Mouse (Mus musculus): ENCODE measurements around the gene Dock7. TPM values are rescaled to one million over a fixed set of nuclear protein-coding genes. Genes with fewer than 3 reads are reported as not detected.

Dock7 gene
- total and polyA plus RNA-seq, 3 experiments, result 0.30 TPM; not detected in 2

DNA sequence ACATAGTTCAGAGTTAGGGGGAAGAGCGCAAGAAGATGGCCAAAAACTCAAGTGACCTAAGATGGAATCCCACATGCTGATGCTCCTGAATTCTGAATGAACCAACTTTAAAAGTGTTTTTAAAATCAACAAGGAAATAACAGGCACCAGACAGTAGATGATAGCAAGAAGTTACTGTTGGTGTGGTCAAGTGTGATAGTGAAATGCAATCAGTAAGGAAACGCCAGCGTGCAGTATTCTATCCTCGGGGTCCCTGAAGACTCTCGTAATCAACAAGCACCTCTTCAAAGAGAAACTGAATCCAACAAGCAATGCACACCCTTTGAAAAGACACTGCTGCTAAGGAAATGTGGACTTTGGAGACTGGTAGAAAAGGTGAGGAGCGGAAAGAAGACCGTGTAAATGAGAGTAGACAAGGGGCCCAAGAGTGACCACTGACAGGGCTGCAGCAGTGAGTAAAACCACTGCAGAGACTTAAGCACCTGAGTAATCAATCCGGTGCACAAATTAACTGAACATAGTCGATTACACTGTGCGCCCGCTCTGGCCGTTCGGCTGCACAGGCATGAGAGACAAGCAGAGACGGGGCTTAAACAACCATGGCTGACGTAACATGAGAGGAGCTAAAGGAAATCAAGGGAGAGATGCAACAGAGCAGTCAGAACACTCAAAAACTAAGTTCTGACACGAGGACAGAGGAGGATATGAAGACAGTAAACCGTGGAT is 32.8 kb downstream of the Dock7 start:
- no peak for DNase-seq (ENCODE audit: extremely low read depth)
- Histone ChIP-seq H3K27ac (ENCODE audit: insufficient read depth, low read depth) (no peak overlapping the region), H3K4me3 (replicated peaks in 1 of 3; ENCODE audit: low read depth in 2 of 3, low read length in 2 of 3, poor library complexity in 1 of 3) (no peak overlapping the region), H3K79me2 (replicated peaks; ENCODE audit: control insufficient read depth, extremely low read depth, insufficient read depth, poor library complexity, severe bottlenecking) (no peaks in the 10 kb centered on the region), H3K27me3 (replicated peaks) (no peaks in the 10 kb centered on the region), H3K9me3 (replicated peaks; ENCODE audit: low read length) (peaks cover 14% of the 10 kb centered on the region), H3K4me1 (ENCODE audit: control insufficient read depth in 1 of 2, insufficient read depth in 2 of 2) (no peaks in the 10 kb centered on the region), H3K9ac (ENCODE audit: insufficient read depth, low read depth) (no peak overlapping the region), H3K36me3 (replicated peaks in 1 of 2; ENCODE audit: control insufficient read depth in 1 of 2, insufficient read depth in 1 of 2, low read length in 1 of 2) (no peaks in the 10 kb centered on the region), H3K4me2 (ENCODE audit: insufficient read depth, low read depth, poor library complexity, severe bottlenecking) (no peak overlapping the region)
- dilution Hi-C loops (cut with MboI; ENCODE audit: extremely low pct_ligation_motif_present, extremely low pct_unique_long_range_greater_than_20kb, low sequenced_read_pairs) (no loop called here), in situ Hi-C loops (cut with MboI; ENCODE audit: low pct_ligation_motif_present, low pct_unique_long_range_greater_than_20kb, low sequenced_read_pairs) (no loop called here)
- no peak for TF ChIP-seq UBTF (IDR thresholded peaks at IDR 0.05; ENCODE audit: low read depth, low read length)
- no peak for TF ChIP-seq CTCF (conservative IDR thresholded peaks at IDR 0.05 in 1 of 2, IDR thresholded peaks at IDR 0.05 in 1 of 2; ENCODE audit: low read depth in 2 of 2, low read length in 2 of 2)
- TF ChIP-seq CHD1 (IDR thresholded peaks at IDR 0.05; ENCODE audit: low read depth, low read length), result no peak
- TF ChIP-seq PAX5 (IDR thresholded peaks at IDR 0.05; ENCODE audit: low read length), result no peak

DNA sequence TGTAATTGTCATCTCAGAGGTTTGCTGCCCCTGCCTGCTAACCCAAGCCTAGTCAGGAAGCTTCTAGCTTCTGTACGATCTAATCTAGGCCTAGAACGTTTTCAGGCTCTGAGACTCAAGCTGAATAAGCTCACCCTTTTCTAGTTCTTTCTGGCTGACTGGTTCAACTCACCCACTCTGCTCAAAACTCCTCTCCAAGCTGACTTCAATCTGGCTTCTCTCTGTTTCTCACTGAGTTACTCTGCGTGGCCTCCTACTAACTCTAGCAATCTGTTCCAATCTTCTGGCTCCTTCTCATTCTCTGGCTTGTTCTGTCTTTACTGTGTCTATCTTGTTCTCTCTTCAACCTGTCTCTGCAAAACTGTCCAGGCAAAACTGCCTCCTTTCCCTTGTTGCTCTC is 36.9 kb downstream of the Dock7 start:
- dilution Hi-C loops (cut with MboI; ENCODE audit: extremely low pct_ligation_motif_present, extremely low pct_unique_long_range_greater_than_20kb, low sequenced_read_pairs), result no loop called here
- no peak for DNase-seq (ENCODE audit: extremely low read depth)
- no peaks in the 10 kb centered on the region for H3K79me2 ChIP-seq (replicated peaks; ENCODE audit: control insufficient read depth, extremely low read depth, insufficient read depth, poor library complexity, severe bottlenecking)
- H3K9me3 ChIP-seq (replicated peaks; ENCODE audit: low read length), result peaks cover 13% of the 10 kb centered on the region
- H3K4me1 ChIP-seq (ENCODE audit: control insufficient read depth in 1 of 2, insufficient read depth in 2 of 2), result no peaks in the 10 kb centered on the region
- H3K36me3 ChIP-seq (replicated peaks in 1 of 2; ENCODE audit: control insufficient read depth in 1 of 2, insufficient read depth in 1 of 2, low read length in 1 of 2), result no peaks in the 10 kb centered on the region
- no peaks in the 10 kb centered on the region for H3K27me3 ChIP-seq (replicated peaks)
- no peak overlapping the region for H3K9ac ChIP-seq (ENCODE audit: insufficient read depth, low read depth)
- TF ChIP-seq ZC3H11A (IDR thresholded peaks at IDR 0.05; ENCODE audit: low read depth, low read length) (no peak), ELF1 (IDR thresholded peaks at IDR 0.05; ENCODE audit: low read depth, low read length) (no peak)
- no peak overlapping the region for H3K4me2 ChIP-seq (ENCODE audit: insufficient read depth, low read depth, poor library complexity, severe bottlenecking)
- H3K4me3 ChIP-seq (replicated peaks in 1 of 3; ENCODE audit: low read depth in 2 of 3, low read length in 2 of 3, poor library complexity in 1 of 3), result no peak overlapping the region
- in situ Hi-C loops (cut with MboI; ENCODE audit: low pct_ligation_motif_present, low pct_unique_long_range_greater_than_20kb, low sequenced_read_pairs), result no loop called here
- no peak overlapping the region for H3K27ac ChIP-seq (ENCODE audit: insufficient read depth, low read depth)

DNA sequence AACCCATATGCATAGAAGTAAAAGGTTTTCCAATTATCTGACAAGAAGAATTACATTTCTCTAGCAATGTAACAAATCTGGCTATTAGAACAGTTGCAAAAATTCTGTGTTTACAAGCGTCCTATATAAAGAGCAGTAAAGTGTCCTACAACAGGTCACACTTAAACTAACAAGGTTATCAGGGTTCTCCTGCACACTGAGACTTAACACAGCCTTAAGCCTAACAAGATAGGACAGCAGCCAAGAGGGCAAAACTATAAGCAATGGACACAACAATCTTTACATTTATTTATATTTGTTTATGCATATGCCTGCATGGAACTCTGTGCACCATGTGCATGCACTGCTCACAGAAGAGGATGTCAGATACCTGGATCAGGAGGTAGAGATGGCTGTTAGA is 39.5 kb downstream of the Dock7 start:
- H3K27ac ChIP-seq (ENCODE audit: insufficient read depth, low read depth), result no peak overlapping the region
- no peak for TF ChIP-seq CTCF (conservative IDR thresholded peaks at IDR 0.05 in 1 of 2, IDR thresholded peaks at IDR 0.05 in 1 of 2; ENCODE audit: low read depth in 2 of 2, low read length in 2 of 2)
- TF ChIP-seq NELFE (IDR thresholded peaks at IDR 0.05; ENCODE audit: low read depth, low read length), result no peak
- no peak for TF ChIP-seq HCFC1 (IDR thresholded peaks at IDR 0.05; ENCODE audit: low read depth, low read length)
- TF ChIP-seq EP300 (IDR thresholded peaks at IDR 0.05; ENCODE audit: low read length), result no peak
- no peak for TF ChIP-seq RCOR1 (conservative IDR thresholded peaks at IDR 0.05; ENCODE audit: low read depth, low read length)
- TF ChIP-seq USF2 (conservative IDR thresholded peaks at IDR 0.05; ENCODE audit: low read depth, low read length), result no peak
- TF ChIP-seq MAX (IDR thresholded peaks at IDR 0.05; ENCODE audit: low read length), result no peak
- TF ChIP-seq UBTF (IDR thresholded peaks at IDR 0.05; ENCODE audit: low read depth, low read length), result no peak
- no peak for TF ChIP-seq POLR2A (IDR thresholded peaks at IDR 0.05; ENCODE audit: low read depth, low read length)
- TF ChIP-seq NRF1 (IDR thresholded peaks at IDR 0.05; ENCODE audit: low read depth, low read length), result no peak
- TF ChIP-seq TBP (conservative IDR thresholded peaks at IDR 0.05; ENCODE audit: low read depth, low read length), result no peak
- no peak for TF ChIP-seq PAX5 (IDR thresholded peaks at IDR 0.05; ENCODE audit: low read length)
- no peak for TF ChIP-seq MAZ (IDR thresholded peaks at IDR 0.05; ENCODE audit: low read depth, low read length)
- no peak for TF ChIP-seq MXI1 (IDR thresholded peaks at IDR 0.05; ENCODE audit: low read depth, low read length)
- no peak for TF ChIP-seq USF1 (IDR thresholded peaks at IDR 0.05; ENCODE audit: low read depth, low read length)
- no peak for TF ChIP-seq MYC (IDR thresholded peaks at IDR 0.05; ENCODE audit: low read depth, low read length)
- TF ChIP-seq TCF12 (IDR thresholded peaks at IDR 0.05; ENCODE audit: low read depth, low read length), result no peak
- no peak for TF ChIP-seq CHD2 (IDR thresholded peaks at IDR 0.05; ENCODE audit: low read length)
- TF ChIP-seq ELF1 (IDR thresholded peaks at IDR 0.05; ENCODE audit: low read depth, low read length), result no peak
- TF ChIP-seq IRF4 (IDR thresholded peaks at IDR 0.05; ENCODE audit: low read depth, low read length), result no peak
- no peaks in the 10 kb centered on the region for H3K4me1 ChIP-seq (ENCODE audit: control insufficient read depth in 1 of 2, insufficient read depth in 2 of 2)
- no peak overlapping the region for H3K9ac ChIP-seq (ENCODE audit: insufficient read depth, low read depth)
- H3K9me3 ChIP-seq (replicated peaks; ENCODE audit: low read length), result peaks cover 7% of the 10 kb centered on the region
- H3K79me2 ChIP-seq (replicated peaks; ENCODE audit: control insufficient read depth, extremely low read depth, insufficient read depth, poor library complexity, severe bottlenecking), result no peaks in the 10 kb centered on the region
- no peak overlapping the region for H3K4me2 ChIP-seq (ENCODE audit: insufficient read depth, low read depth, poor library complexity, severe bottlenecking)
- DNase-seq (ENCODE audit: extremely low read depth), result no peak
- H3K4me3 ChIP-seq (replicated peaks in 1 of 3; ENCODE audit: low read depth in 2 of 3, low read length in 2 of 3, poor library complexity in 1 of 3), result no peak overlapping the region
- dilution Hi-C loops (cut with MboI; ENCODE audit: extremely low pct_ligation_motif_present, extremely low pct_unique_long_range_greater_than_20kb, low sequenced_read_pairs), result no loop called here
- no peaks in the 10 kb centered on the region for H3K36me3 ChIP-seq (replicated peaks in 1 of 2; ENCODE audit: control insufficient read depth in 1 of 2, insufficient read depth in 1 of 2, low read length in 1 of 2)
- in situ Hi-C loops (cut with MboI; ENCODE audit: low pct_ligation_motif_present, low pct_unique_long_range_greater_than_20kb, low sequenced_read_pairs), result no loop called here
- no peaks in the 10 kb centered on the region for H3K27me3 ChIP-seq (replicated peaks)
